Comparison of ENCODE assay signal across 18 mouse cellular contexts in genomic region chr3:145974986-145975385, GRCm38 (mm10). TPM values are rescaled to one million over a fixed set of nuclear protein-coding genes. Genes with fewer than 3 reads are reported as not detected.
"Had no signal": no experiment of that assay in that cellular context is flagged by ENCODE, and none has a peak within 500 bp of the region (broad histone marks: within the 10 kb centered on the region; RNA-seq: fewer than 3 reads in every experiment).

No protein-coding gene starts in this region.

- H3K27ac ChIP-seq: lung, embryonic 15.5 days; macrophage; midbrain, embryonic 13.5 days; midbrain, embryonic 15.5 days; neural tube, embryonic 12.5 days; stomach, embryonic 15.5 days; stomach, postnatal 0 days had no signal

- ATAC-seq: liver, postnatal 0 days; lung, postnatal 0 days; midbrain, embryonic 13.5 days; midbrain, embryonic 15.5 days had no signal

- H3K36me3 ChIP-seq: lung, embryonic 15.5 days; midbrain, embryonic 13.5 days; midbrain, embryonic 15.5 days; neural tube, embryonic 12.5 days; stomach, embryonic 15.5 days had no signal

- H3K9ac ChIP-seq: liver, postnatal 0 days; lung, embryonic 15.5 days; midbrain, embryonic 13.5 days; midbrain, embryonic 15.5 days; neural tube, embryonic 12.5 days; stomach, embryonic 15.5 days had no signal

- H3K4me3 ChIP-seq: lung, embryonic 15.5 days; megakaryocyte, embryonic 14.5 days; midbrain, embryonic 13.5 days; midbrain, embryonic 15.5 days; neural tube, embryonic 12.5 days; stomach, embryonic 15.5 days had no signal

- H3K27me3 ChIP-seq: lung, embryonic 15.5 days; midbrain, embryonic 13.5 days; midbrain, embryonic 15.5 days; neural tube, embryonic 12.5 days; stomach, embryonic 15.5 days had no signal

- H3K9me3 ChIP-seq: lung, embryonic 15.5 days; midbrain, embryonic 15.5 days; stomach, embryonic 15.5 days had no signal

- DNase-seq: liver, postnatal 0 days; lung, adult 2 months; lung, postnatal 14 days; lung, postnatal 36 days; right cerebral cortex, postnatal 14 days; thymus, adult 2 months; thymus, postnatal 25 days; thymus, postnatal 4 days had no signal

- H3K4me2 ChIP-seq: lung, embryonic 15.5 days; midbrain, embryonic 11.5 days; midbrain, embryonic 13.5 days; midbrain, embryonic 15.5 days; neural tube, embryonic 12.5 days; stomach, embryonic 15.5 days had no signal

- H3K4me1 ChIP-seq: megakaryocyte, embryonic 14.5 days; midbrain, embryonic 13.5 days; midbrain, embryonic 15.5 days; neural tube, embryonic 12.5 days; stomach, embryonic 15.5 days had no signal

RNA-seq across cellular contexts. Expression of gene Syde2, which starts 12.7 kb away (rescaled TPM):
- polyA plus RNA-seq: macrophage had no signal
